Mouse (Mus musculus) spleen, adult 2 months (tissue): ENCODE results near the gene Xrn1.

Experiments used
- CTCF ChIP-seq: fragments of 200-500 bp; IDR thresholded peaks from 2 replicates; pipeline ENCODE4 v1.5.1; 2011; ENCODE audit warnings: mild to moderate bottlenecking, inconsistent platforms; ENCODE audit not compliant: insufficient read depth, insufficient read length, insufficient replicate concordance; ENCODE audit errors: extremely low read depth
- POLR2A ChIP-seq: fragments of 200-500 bp; IDR thresholded peaks from 2 replicates; pipeline ENCODE4 v1.6.1; 2011; ENCODE audit warnings: low read depth, low read length, inconsistent platforms

- TF ChIP-seq POLR2A (no peak), CTCF (no peak)
Observed at GRCm38 (mm10) chr9:96093221-96093620, 138.7 kb downstream of the Xrn1 start.
